ENCODE assay signal across 1 mouse cellular context in the genomic region with DNA sequence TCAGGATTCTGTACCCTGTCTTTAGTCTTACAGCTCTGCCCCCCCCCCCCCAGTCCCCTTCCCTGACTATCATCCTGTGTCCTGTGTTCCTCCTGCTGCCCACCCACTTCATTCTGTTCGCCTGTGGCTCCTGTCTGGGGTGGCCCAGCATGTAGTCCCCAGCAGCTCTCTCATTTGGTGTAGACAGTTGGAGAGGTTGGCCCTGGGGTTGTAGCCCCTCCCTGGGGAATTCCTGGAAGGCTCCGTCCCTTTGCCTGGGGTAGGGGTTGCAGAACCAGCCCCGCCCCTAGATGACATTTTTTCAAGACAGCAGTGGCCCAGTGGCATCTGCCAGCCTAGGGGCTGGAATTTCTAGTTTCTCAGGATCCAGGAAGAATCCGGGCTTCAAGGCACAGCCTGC.
TF ChIP-seq lines count a peak whose summit lies in the region.

No protein-coding gene starts in this region.

TF ChIP-seq in CH12.LX, 34 proteins besides CTCF, POLR2A, EP300 and RAD21 (continued from another document):
- TF ChIP-seq CHD2 (IDR thresholded peaks at IDR 0.05; ENCODE audit: low read length), result 0 out of 2 replicates have a peak, but pooled peaks have one; percentile 16
- TF ChIP-seq SMC3 (IDR thresholded peaks at IDR 0.05; ENCODE audit: low read depth, low read length), result no peak
